Mouse (Mus musculus) retina, embryonic 14.5 days (tissue): ENCODE data around the gene Rgs12.
A peak's percentile ranks its signal among the peaks of the same experiment; 100 is the strongest.

Experiments used
- DNase-seq: peaks from one replicate; pipeline ENCODE4 v3.0.0-alpha.2; 2015; ENCODE audit warnings: low spot score

Gene Rgs12

DNA sequence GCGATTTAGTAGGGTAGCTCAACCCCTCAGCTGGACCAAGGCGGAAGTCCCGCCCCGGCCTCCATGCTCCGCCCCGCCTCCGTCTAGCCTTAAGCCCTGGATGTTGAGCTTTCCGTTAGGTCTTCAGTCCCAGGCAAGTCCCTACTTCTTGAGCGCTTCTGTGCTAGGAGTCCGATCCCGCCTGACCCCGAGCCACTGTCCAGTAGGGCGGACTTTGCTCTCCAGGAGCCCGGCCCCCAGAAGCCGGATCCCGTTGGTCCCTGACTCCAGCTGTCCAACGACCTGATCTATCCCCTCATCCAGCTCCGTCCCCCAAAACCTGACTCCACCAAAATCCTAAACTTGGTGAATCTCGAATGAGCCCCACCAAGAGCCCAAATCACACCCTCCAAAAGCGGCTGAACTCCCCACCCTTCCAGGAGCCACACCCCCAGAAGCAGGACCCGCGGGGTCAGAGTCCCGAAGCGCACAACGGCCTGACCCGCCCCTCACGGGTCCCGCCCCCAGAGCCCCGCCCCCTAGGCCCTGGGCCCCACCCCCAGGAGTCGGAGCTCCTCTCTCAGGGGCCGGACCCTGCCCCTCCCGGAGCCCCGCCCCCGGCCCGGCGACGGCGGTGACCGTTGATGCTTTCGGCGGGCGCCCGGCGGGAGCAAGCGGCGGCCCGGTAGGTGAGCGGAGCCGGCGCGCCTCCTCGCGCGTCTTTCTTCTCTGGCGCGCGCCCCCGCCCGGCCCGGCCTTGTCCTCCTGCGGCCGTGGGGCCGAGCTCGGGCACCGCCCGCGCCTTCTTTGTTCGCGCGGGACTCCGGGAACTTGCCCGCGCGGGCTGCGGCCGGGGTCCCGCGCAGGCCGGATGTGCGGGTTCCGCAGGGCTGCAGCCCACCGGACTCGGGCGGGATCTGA is at the start of gene Rgs12:
Rgs12 (plus strand) TSS at position 585 of the 900 bp plus-strand sequence.
- peak; percentile 88 for DNase-seq

DNA sequence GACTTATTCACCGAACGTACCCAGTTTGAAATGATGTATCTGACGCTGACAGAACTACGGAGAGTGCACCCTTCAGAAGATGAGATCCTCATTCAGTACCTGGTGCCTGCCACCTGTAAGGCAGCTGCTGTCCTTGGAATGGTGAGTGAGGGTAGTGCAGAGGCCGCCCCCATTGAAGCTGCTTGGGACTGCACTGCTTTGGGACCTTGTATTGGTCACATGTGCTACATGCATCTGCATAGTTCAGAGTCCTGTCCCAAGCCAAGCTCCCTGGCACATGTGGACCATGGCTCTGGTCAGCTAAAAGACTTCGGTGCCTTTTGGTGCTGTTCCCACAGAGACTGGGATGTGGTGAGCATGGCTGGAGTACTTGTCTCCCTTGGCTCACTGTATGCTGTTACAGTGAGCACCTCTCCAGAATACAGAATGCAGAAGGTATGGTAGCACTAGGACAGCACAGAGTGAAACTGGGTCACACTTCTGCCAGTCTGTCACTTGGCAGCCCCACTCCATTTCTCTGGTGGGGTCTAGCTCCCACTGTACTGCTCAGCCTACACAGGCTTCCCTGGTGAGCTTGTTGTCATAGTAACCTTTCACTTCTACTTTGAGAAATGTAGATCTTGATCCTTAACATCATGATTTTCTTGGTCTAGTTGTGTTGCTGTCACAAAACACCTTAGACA is 49.3 kb upstream of the Rgs12 start:
- DNase-seq: no peak

DNA sequence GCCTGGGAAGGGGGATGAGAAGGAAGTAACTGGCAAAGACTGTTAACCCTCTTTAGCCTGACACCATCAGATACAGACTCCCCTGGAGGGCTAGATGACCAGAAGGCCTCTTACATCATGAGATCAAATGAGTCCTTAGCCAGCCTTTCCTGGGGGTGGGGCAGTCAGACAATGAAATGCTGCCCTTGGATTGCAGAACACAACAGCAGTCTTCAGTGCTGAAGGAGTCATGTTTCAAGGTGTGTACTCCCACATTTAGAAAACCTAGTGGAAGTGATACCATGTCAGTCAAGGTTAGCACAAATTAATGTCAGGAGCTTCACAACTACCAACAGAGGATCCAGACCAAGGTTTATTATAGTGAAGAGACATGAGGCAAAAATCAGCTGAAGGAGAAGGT is 46.9 kb upstream of the Rgs12 start:
- DNase-seq: no peak

DNA sequence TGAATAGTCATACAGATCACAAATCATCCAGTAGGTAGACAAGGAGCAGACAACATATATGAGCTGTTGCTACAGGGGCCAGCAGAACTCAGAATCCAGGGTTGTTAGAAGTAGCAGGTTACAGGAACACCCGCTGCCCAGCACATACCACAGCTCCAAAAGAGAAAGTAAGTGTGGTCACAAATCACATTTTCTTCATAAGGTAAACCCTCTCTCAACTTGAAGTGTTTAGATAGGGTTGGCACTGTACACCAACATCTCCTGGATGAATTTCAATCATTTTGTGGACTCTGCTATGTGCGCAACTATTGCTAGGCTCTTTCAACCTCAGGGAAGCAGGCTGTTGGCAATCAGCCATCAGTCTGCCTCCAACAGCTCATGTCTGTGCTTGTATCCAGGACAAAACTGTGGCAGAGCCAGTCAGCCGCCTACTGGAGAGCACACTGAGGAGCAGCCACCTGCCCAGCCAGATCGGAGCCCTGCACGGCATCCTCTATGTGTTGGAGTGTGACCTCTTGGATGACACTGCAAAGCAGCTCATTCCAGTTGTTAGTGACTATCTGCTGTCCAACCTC is 46.3 kb upstream of the Rgs12 start:
- no peak for DNase-seq

DNA sequence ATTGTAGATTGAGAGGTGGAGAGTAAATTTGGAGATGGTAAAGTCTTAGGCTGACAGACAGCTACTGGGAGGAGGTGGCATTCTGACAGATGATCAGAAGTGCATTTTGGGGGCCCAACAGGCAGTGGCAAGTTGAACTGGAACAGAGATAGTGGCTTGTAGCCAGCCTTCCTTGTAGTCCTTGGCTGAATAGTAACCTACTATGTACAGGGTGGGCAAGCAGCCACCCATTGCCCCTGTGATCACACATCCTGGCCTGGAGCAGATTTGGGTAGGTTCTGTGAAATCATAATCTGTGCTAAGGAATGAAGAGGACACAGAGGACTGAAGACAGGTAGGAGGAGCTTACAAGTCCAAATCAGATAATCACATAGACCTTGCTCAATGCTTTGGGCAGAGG is 44.8 kb upstream of the Rgs12 start:
- no peak for DNase-seq

GRCm38 (mm10) chr5:34907230-34907629 is 42.0 kb upstream of the Rgs12 start:
- DNase-seq: no peak

DNA sequence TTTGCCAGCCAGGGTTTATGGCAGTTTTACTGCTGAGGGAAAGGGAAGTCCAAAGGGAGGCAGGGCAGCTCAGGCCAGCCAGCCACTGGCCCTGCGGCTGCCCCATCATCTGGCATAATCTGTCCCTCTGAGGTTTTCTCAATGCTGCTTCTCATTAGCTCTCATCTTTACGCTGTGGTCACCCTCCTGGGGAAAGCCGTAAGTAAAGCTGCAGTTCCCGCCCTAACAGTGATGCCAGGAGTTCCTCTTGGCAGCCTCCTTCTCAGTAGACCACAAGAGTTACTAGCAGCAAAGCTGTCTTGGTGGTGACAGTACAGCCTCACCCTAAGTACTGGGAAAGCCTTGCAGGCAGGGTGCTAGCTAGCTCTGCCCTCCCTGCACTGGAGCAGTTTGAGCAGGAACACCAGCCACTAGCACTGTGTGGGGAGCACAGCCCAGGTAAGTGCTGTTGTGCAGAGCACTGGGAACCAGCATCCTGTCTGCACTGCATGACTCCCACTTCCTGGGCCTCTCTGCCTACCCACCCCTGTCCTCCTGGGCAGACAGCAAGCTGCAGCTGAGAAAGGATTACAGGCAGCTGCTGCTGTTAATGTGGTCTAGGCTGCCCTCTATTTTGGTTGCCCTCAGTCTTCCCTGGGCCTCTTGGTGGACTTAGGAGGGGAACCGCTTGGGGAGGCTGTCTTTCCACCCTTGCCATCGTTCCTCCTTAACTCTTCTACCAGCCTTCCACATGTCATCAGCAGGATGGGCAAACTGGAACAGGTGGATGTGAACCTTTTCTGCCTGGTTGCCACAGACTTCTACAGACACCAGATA is 41.1 kb upstream of the Rgs12 start, which contains the start of gene Msantd1:
Msantd1 (plus strand) TSS at position 103 of the 816 bp plus-strand sequence.
- DNase-seq: no peak

- no peak for DNase-seq
Measured at GRCm38 (mm10) chr5:34908726-34909633, 40.3 kb upstream of the Rgs12 start.

- DNase-seq: no peak
Measured at GRCm38 (mm10) chr5:34909634-34910503, 39.4 kb upstream of the Rgs12 start.

DNA sequence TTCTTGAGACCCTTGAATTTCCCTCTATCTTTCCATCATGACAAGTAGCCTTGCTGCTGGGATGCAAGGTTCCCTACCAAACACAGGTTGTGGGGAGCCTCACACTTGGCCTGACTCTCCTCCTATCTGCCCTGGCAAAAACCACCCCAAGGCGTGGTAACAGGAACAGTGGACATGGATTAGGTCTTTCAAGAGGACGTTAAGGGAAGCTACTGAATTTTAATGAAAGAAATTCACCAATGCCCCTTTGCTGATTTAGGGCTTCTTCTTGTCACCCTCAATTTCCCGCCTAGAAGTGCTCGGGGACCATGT is 38.8 kb upstream of the Rgs12 start:
- DNase-seq: no peak

DNA sequence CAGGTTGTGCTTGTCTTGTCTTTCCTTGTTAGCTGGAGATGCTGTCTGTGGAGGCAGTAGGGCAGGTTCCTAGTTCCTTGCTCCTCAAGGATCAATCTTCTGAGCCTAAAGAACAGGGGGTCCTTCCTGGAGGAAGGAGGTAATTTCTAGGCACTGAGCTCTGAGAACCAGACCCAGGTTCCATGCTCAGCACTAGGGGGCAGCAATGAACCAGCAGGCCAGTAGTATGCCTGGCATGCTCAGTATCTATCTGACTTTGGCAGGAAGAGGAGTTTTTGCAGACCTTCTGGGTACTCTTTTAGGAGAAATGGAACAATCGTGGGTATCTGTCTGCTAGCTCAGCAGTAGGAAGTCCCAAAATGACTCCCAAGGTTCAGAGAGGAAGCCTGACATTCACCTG is 33.4 kb upstream of the Rgs12 start:
- peak; percentile 80 for DNase-seq

- peak; percentile 45 for DNase-seq
Measured at GRCm38 (mm10) chr5:34917234-34917655, 32.0 kb upstream of the Rgs12 start.

DNA sequence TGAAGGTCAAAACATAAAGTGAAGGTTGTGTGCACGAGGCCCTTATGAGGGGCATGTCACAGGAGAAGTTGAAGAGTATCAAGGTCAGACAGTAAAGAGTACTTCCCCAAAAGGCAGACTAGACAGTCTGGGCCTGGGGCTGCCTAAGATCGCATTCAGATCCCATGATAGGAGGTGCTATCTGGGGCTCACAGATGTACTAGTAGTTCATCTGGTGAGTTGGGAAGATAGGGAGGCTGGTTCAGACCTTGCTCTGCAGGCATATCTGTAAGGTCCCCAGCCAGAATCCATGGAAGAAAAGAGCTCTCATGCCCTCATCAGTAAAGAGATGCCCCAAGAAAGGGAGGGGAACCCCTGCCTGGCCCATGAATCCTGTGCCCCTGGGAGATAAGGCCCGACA is 30.5 kb upstream of the Rgs12 start:
- DNase-seq: no peak

DNA sequence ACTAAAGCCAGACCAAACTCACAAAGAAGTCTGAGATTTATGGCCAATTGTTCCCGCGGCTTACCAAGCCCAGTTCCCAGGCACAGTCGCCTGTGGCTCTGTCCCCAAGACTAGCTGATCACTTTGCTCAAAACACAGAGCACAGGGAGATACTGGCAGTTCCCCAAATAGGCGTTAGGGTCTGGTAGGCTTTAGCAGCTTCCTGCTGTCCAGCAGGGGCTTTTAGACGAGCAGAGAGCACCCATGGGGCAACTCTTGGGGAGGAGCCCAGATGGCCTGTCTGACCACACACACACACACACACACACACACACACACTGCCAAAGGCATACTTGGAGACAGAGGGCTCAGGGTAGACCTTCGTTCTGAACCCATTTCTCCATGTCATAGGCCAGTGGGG is 26.7 kb upstream of the Rgs12 start:
- no peak for DNase-seq

GRCm38 (mm10) chr5:34923920-34924319 is 25.3 kb upstream of the Rgs12 start:
- DNase-seq: no peak

DNA sequence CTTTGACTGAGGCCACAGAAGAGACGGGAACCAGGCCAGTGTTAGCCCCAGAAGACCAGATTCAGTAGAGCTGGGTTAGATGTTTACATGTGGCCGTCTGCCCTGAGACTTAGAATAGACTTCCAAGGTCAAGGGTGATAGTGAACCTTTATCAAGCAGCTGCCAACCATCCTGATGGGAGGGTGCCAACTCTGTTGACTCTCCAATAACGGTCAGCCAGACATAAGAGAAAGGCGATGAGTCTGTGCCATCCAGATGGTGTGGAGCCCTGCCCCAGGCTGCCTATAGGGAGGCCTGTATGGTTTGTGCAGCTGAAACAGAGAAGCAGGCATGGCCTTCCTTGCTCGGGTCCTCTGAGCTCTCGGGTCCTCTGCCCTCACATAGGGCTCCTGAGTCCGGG is 24.7 kb upstream of the Rgs12 start:
- DNase-seq: no peak

DNA sequence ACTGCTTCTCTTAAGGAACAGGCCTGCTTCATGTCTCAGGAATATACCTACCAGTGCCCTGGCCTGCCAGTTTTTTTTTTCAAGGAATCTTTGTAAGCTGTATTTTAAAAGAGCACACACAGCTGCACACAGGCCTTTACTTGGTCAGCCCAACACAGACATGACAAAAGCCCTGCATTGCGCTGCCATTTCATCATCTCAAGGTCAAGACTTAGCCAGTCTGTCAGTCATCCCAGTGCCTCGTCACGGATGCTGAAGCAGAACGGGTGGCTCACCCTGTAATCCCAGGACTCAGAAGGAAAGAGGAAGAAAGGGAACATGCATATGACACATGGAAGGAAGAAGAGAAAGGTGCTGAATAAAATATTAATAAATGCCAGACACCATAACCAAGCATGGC is 21.6 kb upstream of the Rgs12 start:
- DNase-seq: no peak

GRCm38 (mm10) chr5:34930151-34930975 is 18.9 kb upstream of the Rgs12 start:
- DNase-seq: no peak

DNA sequence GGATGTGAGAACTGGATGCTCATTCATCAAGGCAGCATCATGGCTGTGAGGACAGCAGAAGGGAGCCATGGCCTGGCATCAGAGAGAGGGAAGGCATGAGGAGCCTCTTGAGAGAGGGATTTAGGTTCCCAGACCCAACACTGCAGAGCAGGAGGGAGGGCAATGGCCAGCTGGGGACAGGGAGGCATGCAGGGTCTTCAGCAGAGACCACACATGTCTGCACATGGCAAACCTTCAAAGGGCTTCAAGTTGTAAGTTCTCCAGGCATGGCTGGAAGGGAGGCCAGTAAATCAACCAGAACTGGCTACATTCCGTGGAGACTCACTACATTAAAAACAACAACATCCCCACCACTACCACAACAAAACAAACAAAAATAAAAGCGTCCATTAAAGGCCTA is 18.2 kb upstream of the Rgs12 start:
- no peak for DNase-seq
